Mouse (Mus musculus) heart, embryonic 11.5 days (tissue): ENCODE measurements at regions not wholly inside any gene's neighbourhood (a gene's known extent, or its start where the extent isn't known, plus 50 kb on each side); places are given as distances from the start of the nearest gene placed in this dataset.

Experiments
- ATAC-seq: fragments of 200-750 bp; cut with Nextera tagmentation; replicated peaks from 2 replicates; pipeline ENCODE4 v1.8.0; 2017; ENCODE audit warnings: moderate library complexity; ENCODE audit not compliant: insufficient number of reproducible peaks, low FRiP score, low TSS enrichment
- H3K27ac ChIP-seq: fragments of 300-500 bp; sonication (generic); 2 replicates; pipeline ENCODE4 v1.5.1; 2014; ENCODE audit warnings: mild to moderate bottlenecking, low read depth, low read length
- H3K27me3 ChIP-seq: fragments of 300-500 bp; sonication (generic); 2 replicates; pipeline ENCODE4 v1.6.1; 2014; ENCODE audit warnings: mild to moderate bottlenecking, low read length, mixed read lengths; ENCODE audit not compliant: control insufficient read depth, insufficient read depth
- H3K36me3 ChIP-seq: fragments of 300-500 bp; sonication (generic); 2 replicates; pipeline ENCODE4 v1.6.1; 2014; ENCODE audit warnings: mild to moderate bottlenecking, low read length, moderate library complexity, mixed read lengths; ENCODE audit not compliant: control insufficient read depth, insufficient read depth
- H3K4me1 ChIP-seq: fragments of 300-500 bp; sonication (generic); 2 replicates; pipeline ENCODE4 v1.6.1; 2014; ENCODE audit warnings: low read length; ENCODE audit not compliant: control insufficient read depth, insufficient read depth
- H3K4me2 ChIP-seq: fragments of 300-500 bp; sonication (generic); 2 replicates; pipeline ENCODE4 v1.6.1; 2014; ENCODE audit warnings: mild to moderate bottlenecking, moderate library complexity
- H3K4me3 ChIP-seq: fragments of 300-500 bp; sonication (generic); 2 replicates; pipeline ENCODE4 v1.5.1; 2014; ENCODE audit warnings: low read depth, low read length
- H3K9ac ChIP-seq: fragments of 300-500 bp; sonication (generic); 2 replicates; pipeline ENCODE4 v1.6.1; 2014; ENCODE audit warnings: mild to moderate bottlenecking, low read depth, low read length, moderate library complexity
- H3K9me3 ChIP-seq: fragments of 300-500 bp; sonication (generic); replicated peaks from 2 replicates; pipeline ENCODE4 v1.6.1; 2016; ENCODE audit warnings: low read length; ENCODE audit not compliant: control insufficient read depth
- WGBS: fragments of 180-500 bp; shearing (Covaris S2); extraction: QIAGEN DNeasy Blood & Tissue Kit; methylation state at CpG from one replicate; pipeline ENCODE4 v1.1.7; 2014; ENCODE audit not compliant: insufficient replicate concordance; 5-methylcytosine and 5-hydroxymethylcytosine counted together

- no peak for ATAC-seq
- Histone ChIP-seq H3K27ac (no peak overlapping the region), H3K36me3 (no peaks in the 10 kb centered on the region)
Observed at GRCm38 (mm10) chr17:80875352-80876044, 68.9 kb upstream of the Tmem178 start.

GRCm38 (mm10) chr17:80870965-80871364, 73.5 kb upstream of the Tmem178 start:
- Histone ChIP-seq H3K9me3 (no peaks in the 10 kb centered on the region; the same call in 1 of the 2 replicates), H3K4me3 (no peak overlapping the region), H3K36me3 (no peaks in the 10 kb centered on the region), H3K27ac (no peak overlapping the region), H3K4me2 (no peak overlapping the region), H3K4me1 (no peaks in the 10 kb centered on the region), H3K9ac (no peak overlapping the region), H3K27me3 (no peaks in the 10 kb centered on the region)
- 64% methylated on average over 4 of the region's 4 CpGs for WGBS
- no peak for ATAC-seq

More at GRCm38 (mm10) chr17:80875352-80876044, 68.9 kb upstream of the Tmem178 start:
- H3K9me3 ChIP-seq = no peaks in the 10 kb centered on the region
- H3K4me3 ChIP-seq = no peak overlapping the region
- 43% methylated on average over 7 of the region's 7 CpGs for WGBS
- no peaks in the 10 kb centered on the region for H3K27me3 ChIP-seq
- H3K4me1 ChIP-seq = no peaks in the 10 kb centered on the region
- H3K4me2 ChIP-seq = no peak overlapping the region
- H3K9ac ChIP-seq = no peak overlapping the region

- no peak overlapping the region for H3K27ac ChIP-seq
- H3K4me3 ChIP-seq = no peak overlapping the region
- ATAC-seq = no peak
- H3K36me3 ChIP-seq = no peaks in the 10 kb centered on the region
- H3K9me3 ChIP-seq = no peaks in the 10 kb centered on the region
- H3K4me1 ChIP-seq = no peaks in the 10 kb centered on the region
- WGBS = 68% methylated on average over 8 of the region's 8 CpGs
- no peak overlapping the region for H3K4me2 ChIP-seq
- no peak overlapping the region for H3K9ac ChIP-seq
- H3K27me3 ChIP-seq = no peaks in the 10 kb centered on the region
Observed at GRCm38 (mm10) chr17:80862338-80862737, 82.1 kb upstream of the Tmem178 start.

DNA sequence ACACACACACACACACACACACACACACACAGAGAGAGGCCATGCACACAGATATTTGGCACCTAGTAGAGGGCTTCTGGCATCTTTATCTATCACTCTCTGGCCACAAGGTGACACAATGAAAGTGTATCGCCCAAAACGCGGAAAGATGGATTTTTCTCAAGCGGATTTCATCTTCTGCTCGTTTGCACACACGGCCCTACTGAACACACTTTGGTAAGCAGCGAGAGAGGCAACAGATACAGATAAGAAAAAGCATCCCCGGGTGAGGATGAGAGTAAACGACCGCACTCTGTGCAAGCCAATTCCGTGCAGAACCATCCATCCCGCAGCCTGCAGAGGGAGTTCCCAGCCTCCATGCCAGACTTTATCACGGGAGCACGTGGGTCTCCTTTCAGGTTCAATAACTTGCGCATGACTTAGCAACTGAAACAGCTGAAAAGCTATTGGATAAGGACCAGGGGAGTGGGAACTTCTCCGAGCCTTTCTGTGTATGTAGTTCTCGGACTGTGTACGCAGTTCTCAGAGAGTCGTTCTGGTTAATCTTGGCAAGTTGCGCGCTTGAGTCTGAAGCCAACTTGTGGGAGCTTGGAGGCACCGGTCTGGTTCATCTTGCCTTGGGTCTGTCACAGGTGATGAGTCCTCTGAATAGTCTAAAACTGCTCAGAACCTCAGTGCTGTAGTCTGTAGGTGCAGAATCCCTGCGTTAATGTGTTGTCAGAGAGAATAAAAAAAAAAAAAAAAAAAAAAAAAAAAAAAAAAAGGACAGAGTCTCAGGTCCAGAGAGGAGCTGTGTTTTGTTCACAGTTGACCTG, 97.2 kb upstream of the Tmem178 start:
- no peak overlapping the region for H3K4me3 ChIP-seq
- 55% methylated on average over 23 of the region's 23 CpGs for WGBS
- no peaks in the 10 kb centered on the region for H3K9me3 ChIP-seq
- no peak overlapping the region for H3K27ac ChIP-seq
- peak overlapping the region; percentile 44 for H3K4me2 ChIP-seq
- no peak overlapping the region for H3K9ac ChIP-seq
- no peaks in the 10 kb centered on the region for H3K36me3 ChIP-seq
- no peaks in the 10 kb centered on the region for H3K4me1 ChIP-seq
- no peak for ATAC-seq
- no peaks in the 10 kb centered on the region for H3K27me3 ChIP-seq

- WGBS = 80% methylated on average over 7 of the region's 7 CpGs
- no peak for ATAC-seq
- Histone ChIP-seq H3K27me3 (no peaks in the 10 kb centered on the region), H3K4me3 (no peak overlapping the region), H3K27ac (no peak overlapping the region), H3K36me3 (no peaks in the 10 kb centered on the region), H3K4me2 (no peak overlapping the region), H3K9me3 (no peaks in the 10 kb centered on the region), H3K9ac (no peak overlapping the region), H3K4me1 (no peaks in the 10 kb centered on the region)
Observed at GRCm38 (mm10) chr17:80845349-80845748, 99.1 kb upstream of the Tmem178 start.

DNA sequence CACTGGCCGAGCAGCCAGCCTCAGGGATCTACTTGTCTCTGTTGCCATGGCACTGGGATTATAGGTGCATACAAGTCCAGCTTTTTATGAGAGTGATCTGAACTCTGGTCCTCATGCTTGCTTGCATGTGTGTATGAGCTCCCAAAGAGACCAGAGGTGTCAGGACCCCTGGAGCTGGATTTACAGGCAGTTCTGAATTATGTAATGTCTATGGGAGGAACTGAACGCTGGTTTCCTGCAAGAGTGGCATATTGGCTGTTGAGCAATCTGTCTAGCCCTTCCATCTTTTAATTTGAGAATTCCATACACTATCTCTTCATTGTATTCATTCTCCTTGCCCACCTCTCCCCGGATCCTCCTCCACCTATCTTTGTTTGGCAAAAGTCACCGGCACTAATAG, 102.5 kb upstream of the Tmem178 start:
- ATAC-seq = no peak
- no peaks in the 10 kb centered on the region for H3K4me1 ChIP-seq
- no peaks in the 10 kb centered on the region for H3K9me3 ChIP-seq
- H3K4me3 ChIP-seq = no peak overlapping the region
- WGBS = 84% methylated on average over 4 of the region's 4 CpGs
- no peaks in the 10 kb centered on the region for H3K36me3 ChIP-seq
- no peaks in the 10 kb centered on the region for H3K27me3 ChIP-seq
- no peak overlapping the region for H3K27ac ChIP-seq
- no peak overlapping the region for H3K4me2 ChIP-seq
- H3K9ac ChIP-seq = no peak overlapping the region

- Histone ChIP-seq H3K4me1 (no peaks in the 10 kb centered on the region), H3K36me3 (no peaks in the 10 kb centered on the region), H3K4me3 (no peak overlapping the region), H3K4me2 (no peak overlapping the region), H3K9ac (no peak overlapping the region), H3K27me3 (no peaks in the 10 kb centered on the region), H3K27ac (no peak overlapping the region), H3K9me3 (no peaks in the 10 kb centered on the region)
- ATAC-seq = no peak
- 71% methylated on average over 6 of the region's 6 CpGs for WGBS
Observed at GRCm38 (mm10) chr17:80840896-80841295, 103.5 kb upstream of the Tmem178 start.

DNA sequence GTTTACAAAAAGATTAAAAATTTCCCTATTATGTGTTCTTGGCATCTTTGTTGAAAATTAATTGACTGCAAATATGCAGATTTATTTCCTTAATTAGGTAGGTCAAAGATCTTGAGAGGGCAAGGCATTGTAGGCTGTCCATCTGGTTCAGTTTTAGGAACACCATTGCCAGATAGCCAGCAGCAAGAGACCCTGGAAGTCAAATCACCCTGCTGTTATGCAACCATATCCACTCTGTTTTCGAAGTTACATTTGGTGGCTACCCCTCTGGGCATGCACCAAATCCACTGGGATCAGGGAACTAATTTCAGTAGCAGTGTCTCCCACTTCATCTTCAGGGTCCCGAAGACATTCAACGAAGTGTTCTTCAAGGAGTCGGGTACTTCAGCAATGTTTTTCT, 104.0 kb upstream of the Tmem178 start:
- Histone ChIP-seq H3K9me3 (no peaks in the 10 kb centered on the region), H3K4me1 (no peaks in the 10 kb centered on the region), H3K27me3 (no peaks in the 10 kb centered on the region), H3K9ac (no peak overlapping the region), H3K4me2 (no peak overlapping the region), H3K36me3 (no peaks in the 10 kb centered on the region), H3K27ac (no peak overlapping the region), H3K4me3 (no peak overlapping the region)
- no peak for ATAC-seq
- WGBS = 88% methylated on average over 4 of the region's 4 CpGs

DNA sequence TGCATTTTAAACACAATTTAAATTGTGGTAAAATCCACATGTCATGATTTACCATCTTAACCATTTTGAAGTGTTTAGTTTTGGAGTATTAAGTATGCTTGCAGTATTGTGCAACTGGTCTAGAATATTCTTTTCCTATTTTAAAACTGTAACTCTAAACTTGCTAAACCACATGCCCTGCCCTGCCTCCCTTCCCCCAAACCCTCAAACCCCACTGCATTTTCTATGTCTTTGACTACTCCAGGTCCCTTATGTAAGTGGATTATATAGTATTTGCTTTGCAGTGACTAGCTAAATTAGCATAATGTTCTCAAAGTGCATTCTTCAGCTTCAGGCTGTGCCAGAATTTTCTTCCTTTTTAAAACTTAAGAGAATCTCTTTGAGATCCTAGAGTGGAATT, 106.4 kb upstream of the Map4k3 start:
- Histone ChIP-seq H3K4me1 (no peaks in the 10 kb centered on the region; the same call in 1 of the 2 replicates), H3K9ac (no peak overlapping the region), H3K36me3 (no peaks in the 10 kb centered on the region), H3K4me2 (no peak overlapping the region), H3K9me3 (no peaks in the 10 kb centered on the region), H3K27ac (no peak overlapping the region), H3K27me3 (no peaks in the 10 kb centered on the region), H3K4me3 (no peak overlapping the region)
- no peak for ATAC-seq
